Mouse (Mus musculus) WW6 (cell line): ENCODE measurements around the gene A830031A19Rik.

ENCODE experiments used
- DNase-seq: peaks from one replicate; pipeline ENCODE4 v3.0.0-alpha.2; 2013; ENCODE audit warnings: low read depth, low spot score

Gene A830031A19Rik

GRCm38 (mm10) chr11:24008976-24009375, 65.9 kb downstream of the A830031A19Rik start:
- no peak for DNase-seq

GRCm38 (mm10) chr11:24008244-24008643, 66.6 kb downstream of the A830031A19Rik start:
- DNase-seq, result no peak

- DNase-seq, result no peak
Observed at GRCm38 (mm10) chr11:24005445-24006156, 69.3 kb downstream of the A830031A19Rik start.

GRCm38 (mm10) chr11:24000675-24001074, 74.2 kb downstream of the A830031A19Rik start:
- no peak for DNase-seq
